ENCODE assay signal across 26 mouse cellular contexts in the genomic region with DNA sequence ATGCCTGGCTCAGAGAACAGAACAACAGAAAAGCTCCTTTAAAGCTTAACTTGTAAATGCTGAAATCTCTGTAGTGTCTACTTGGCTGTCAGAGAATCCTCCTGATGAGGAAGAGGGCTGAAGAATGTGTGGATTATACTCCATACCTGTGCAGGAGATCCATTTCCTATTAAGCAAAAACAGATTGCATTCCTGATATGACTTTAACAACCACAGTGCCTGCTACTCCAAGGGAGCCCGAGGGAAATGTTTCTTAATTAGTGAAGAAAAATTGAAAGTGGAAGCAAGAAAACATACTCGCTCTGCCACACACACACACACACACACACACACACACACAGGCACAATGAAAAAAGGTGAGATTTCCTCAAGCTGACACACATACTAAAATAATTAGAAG. TPM values are rescaled to one million over a fixed set of nuclear protein-coding genes. Genes with fewer than 3 reads are reported as not detected.
DNase-seq lines count a peak whose midpoint lies in the region; ATAC-seq lines count a peak whose summit lies in the region.
"Had no signal": no experiment of that assay in that cellular context is flagged by ENCODE, and none has a peak within 500 bp of the region (broad histone marks: within the 10 kb centered on the region; RNA-seq: fewer than 3 reads in every experiment).

No protein-coding gene starts in this region.

- no peak for DNase-seq in hindbrain, embryonic 11.5 days (ENCODE audit: low spot score)
- DNase-seq in neural tube, embryonic 10.5 days (ENCODE audit: extremely low spot score, low spot score): no peak
- no peak for DNase-seq in yolk sac, embryonic 10.5 days (ENCODE audit: low spot score)
- DNase-seq: adrenal gland, adult 8-10 months; adrenal gland, postnatal 36 days; B cell, adult 2 months; cerebellum, adult 11 months; cerebellum, adult 8-10 months; cerebellum, postnatal 14 days; embryo, embryonic 11 days; forebrain, postnatal 0 days; gastrocnemius, postnatal 14 days; heart, postnatal 36 days had no signal

- no peaks in the 10 kb centered on the region for H3K4me1 ChIP-seq in forebrain, embryonic 16.5 days (replicated peaks; ENCODE audit: control insufficient read depth, insufficient read depth, low read length)
- H3K4me1 ChIP-seq in forebrain, embryonic 15.5 days: no peaks in the 10 kb centered on the region
- 0 out of 2 replicates have a peak, but pooled peaks cover 6% of the 10 kb centered on the region for H3K4me1 ChIP-seq in hindbrain, embryonic 15.5 days (replicated peaks)
- no peaks in the 10 kb centered on the region for H3K4me1 ChIP-seq in hindbrain, embryonic 11.5 days (replicated peaks; ENCODE audit: control insufficient read depth, insufficient read depth, low read length)
- H3K4me1 ChIP-seq in neural tube, embryonic 15.5 days: peaks cover 7% of the 10 kb centered on the region
- H3K4me1 ChIP-seq: embryonic facial prominence, embryonic 15.5 days had no signal

- H3K36me3 ChIP-seq in forebrain, embryonic 16.5 days (ENCODE audit: control insufficient read depth, insufficient read depth): no peaks in the 10 kb centered on the region
- H3K36me3 ChIP-seq in forebrain, embryonic 15.5 days: no peaks in the 10 kb centered on the region
- H3K36me3 ChIP-seq in hindbrain, embryonic 15.5 days: no peaks in the 10 kb centered on the region
- no peaks in the 10 kb centered on the region for H3K36me3 ChIP-seq in hindbrain, embryonic 11.5 days (ENCODE audit: control insufficient read depth, insufficient read depth, low read length)
- H3K36me3 ChIP-seq in neural tube, embryonic 15.5 days: no peaks in the 10 kb centered on the region
- H3K36me3 ChIP-seq: embryonic facial prominence, embryonic 15.5 days; G1E; heart, embryonic 13.5 days had no signal

- H3K27ac ChIP-seq in forebrain, embryonic 16.5 days (ENCODE audit: low read length): no peak overlapping the region
- no peak overlapping the region for H3K27ac ChIP-seq in forebrain, embryonic 15.5 days (replicated peaks)
- no peak overlapping the region for H3K27ac ChIP-seq in hindbrain, embryonic 15.5 days (replicated peaks)
- H3K27ac ChIP-seq in hindbrain, embryonic 11.5 days (ENCODE audit: low read depth, low read length): no peak overlapping the region
- H3K27ac ChIP-seq in neural tube, embryonic 15.5 days (replicated peaks): no peak overlapping the region
- H3K27ac ChIP-seq: embryonic facial prominence, embryonic 15.5 days; heart, embryonic 13.5 days had no signal

- no peak overlapping the region for H3K4me3 ChIP-seq in forebrain, embryonic 16.5 days (replicated peaks; ENCODE audit: low read length)
- no peak overlapping the region for H3K4me3 ChIP-seq in forebrain, embryonic 15.5 days
- H3K4me3 ChIP-seq in hindbrain, embryonic 15.5 days: no peak overlapping the region
- H3K4me3 ChIP-seq in hindbrain, embryonic 11.5 days (ENCODE audit: low read depth, low read length): no peak overlapping the region
- H3K4me3 ChIP-seq in neural tube, embryonic 15.5 days (replicated peaks): no peak overlapping the region
- H3K4me3 ChIP-seq: embryonic facial prominence, embryonic 15.5 days; heart, embryonic 13.5 days had no signal

- H3K9ac ChIP-seq in forebrain, embryonic 16.5 days (replicated peaks; ENCODE audit: low read depth, low read length): no peak overlapping the region
- H3K9ac ChIP-seq in forebrain, embryonic 15.5 days (replicated peaks): no peak overlapping the region
- no peak overlapping the region for H3K9ac ChIP-seq in hindbrain, embryonic 15.5 days
- no peak overlapping the region for H3K9ac ChIP-seq in hindbrain, embryonic 11.5 days (ENCODE audit: low read depth, low read length)
- H3K9ac ChIP-seq in neural tube, embryonic 15.5 days (replicated peaks): no peak overlapping the region
- H3K9ac ChIP-seq: embryonic facial prominence, embryonic 15.5 days; forebrain, postnatal 0 days; heart, embryonic 13.5 days had no signal

- no peaks in the 10 kb centered on the region for H3K9me3 ChIP-seq in forebrain, embryonic 16.5 days (ENCODE audit: control insufficient read depth, low read length)
- no peaks in the 10 kb centered on the region for H3K9me3 ChIP-seq in forebrain, embryonic 15.5 days
- no peaks in the 10 kb centered on the region for H3K9me3 ChIP-seq in hindbrain, embryonic 15.5 days
- no peaks in the 10 kb centered on the region for H3K9me3 ChIP-seq in hindbrain, embryonic 11.5 days (ENCODE audit: control insufficient read depth, low read length)
- no peaks in the 10 kb centered on the region for H3K9me3 ChIP-seq in neural tube, embryonic 15.5 days (replicated peaks)
- H3K9me3 ChIP-seq: embryonic facial prominence, embryonic 15.5 days; heart, embryonic 13.5 days had no signal

- 51% methylated on average over 2 of the region's 2 CpGs for WGBS in forebrain, embryonic 16.5 days
- 63% methylated on average over 2 of the region's 2 CpGs for WGBS in forebrain, embryonic 15.5 days
- 60% methylated on average over 2 of the region's 2 CpGs for WGBS in hindbrain, embryonic 15.5 days
- 79% methylated on average over 2 of the region's 2 CpGs for WGBS in hindbrain, embryonic 11.5 days
- 66% methylated on average over 2 of the region's 2 CpGs for WGBS in neural tube, embryonic 15.5 days

- no peaks in the 10 kb centered on the region for H3K27me3 ChIP-seq in forebrain, embryonic 16.5 days (replicated peaks; ENCODE audit: control insufficient read depth, insufficient read depth, low read length)
- no peaks in the 10 kb centered on the region for H3K27me3 ChIP-seq in forebrain, embryonic 15.5 days
- no peaks in the 10 kb centered on the region for H3K27me3 ChIP-seq in hindbrain, embryonic 15.5 days
- no peaks in the 10 kb centered on the region for H3K27me3 ChIP-seq in hindbrain, embryonic 11.5 days (ENCODE audit: control insufficient read depth, insufficient read depth, low read length)
- H3K27me3 ChIP-seq in neural tube, embryonic 15.5 days (replicated peaks): no peaks in the 10 kb centered on the region
- H3K27me3 ChIP-seq: embryonic facial prominence, embryonic 15.5 days; heart, embryonic 13.5 days had no signal

- ATAC-seq in forebrain, embryonic 16.5 days: peak; percentile 28; the same call in 1 of the 2 replicates
- no peak for ATAC-seq in forebrain, embryonic 15.5 days (replicated peaks)
- ATAC-seq in hindbrain, embryonic 15.5 days (ENCODE audit: low FRiP score, low read depth): peak; percentile 68; the same call in 1 of the 2 replicates
- no peak for ATAC-seq in hindbrain, embryonic 11.5 days (ENCODE audit: low FRiP score)
- ATAC-seq in neural tube, embryonic 15.5 days (ENCODE audit: low FRiP score): peak; percentile 45; the same call in 1 of the 2 replicates
- ATAC-seq: CD4-positive, CD25-positive, alpha-beta regulatory T cell, adult 4 months; forebrain, postnatal 0 days; intestine, embryonic 16.5 days had no signal

- H3K4me2 ChIP-seq in forebrain, embryonic 16.5 days (ENCODE audit: low read length): no peak overlapping the region
- no peak overlapping the region for H3K4me2 ChIP-seq in forebrain, embryonic 15.5 days (replicated peaks)
- no peak overlapping the region for H3K4me2 ChIP-seq in hindbrain, embryonic 15.5 days
- H3K4me2 ChIP-seq in hindbrain, embryonic 11.5 days (replicated peaks; ENCODE audit: low read depth, low read length): no peak overlapping the region
- H3K4me2 ChIP-seq in neural tube, embryonic 15.5 days: no peak overlapping the region
- H3K4me2 ChIP-seq: embryonic facial prominence, embryonic 15.5 days; heart, embryonic 13.5 days had no signal

RNA-seq across cellular contexts. Expression of gene C530025M09Rik, which starts 39.5 kb away (rescaled TPM):
- polyA plus RNA-seq in forebrain, embryonic 16.5 days (2015; fragmentation: Nextera tagmentation; extraction: Ambion mirVana): 0.48 and 0.51 TPM in 2 replicates
- polyA plus RNA-seq in forebrain, embryonic 15.5 days (2015; fragmentation: Nextera tagmentation; extraction: Ambion mirVana): 0.49 and 1.3 TPM in 2 replicates
- polyA plus RNA-seq in hindbrain, embryonic 15.5 days (2015; fragmentation: Nextera tagmentation; extraction: Ambion mirVana): 2.1 and 3.1 TPM in 2 replicates
- polyA plus RNA-seq in hindbrain, embryonic 11.5 days (2014; fragmentation: Nextera tagmentation; extraction: Ambion mirVana): 0.36 and 0.53 TPM in 2 replicates
- polyA plus RNA-seq in neural tube, embryonic 15.5 days (2015; fragmentation: Nextera tagmentation; extraction: Ambion mirVana): 3.8 and 4.7 TPM in 2 replicates
- polyA plus RNA-seq: CD4-positive, CD25-positive, alpha-beta regulatory T cell, adult 4 months; embryonic facial prominence, embryonic 11.5 days; embryonic facial prominence, embryonic 15.5 days; forebrain, embryonic 11.5 days; G1E; gonadal fat pad, adult 2 months; heart, postnatal 0 days; intestine, embryonic 16.5 days had no signal

RNA-seq across cellular contexts. Expression of gene Syndig1, which starts 41.5 kb away (rescaled TPM):
- polyA plus RNA-seq in forebrain, embryonic 16.5 days (2015; fragmentation: Nextera tagmentation; extraction: Ambion mirVana): 17.9 and 21.0 TPM in 2 replicates
- 13.9 and 16.6 TPM in 2 replicates for polyA plus RNA-seq in forebrain, embryonic 15.5 days (2015; fragmentation: Nextera tagmentation; extraction: Ambion mirVana)
- polyA plus RNA-seq in hindbrain, embryonic 15.5 days (2015; fragmentation: Nextera tagmentation; extraction: Ambion mirVana): 40.6 and 44.9 TPM in 2 replicates
- 8.9 and 11.8 TPM in 2 replicates for polyA plus RNA-seq in hindbrain, embryonic 11.5 days (2014; fragmentation: Nextera tagmentation; extraction: Ambion mirVana)
- 73.2 and 77.9 TPM in 2 replicates for polyA plus RNA-seq in neural tube, embryonic 15.5 days (2015; fragmentation: Nextera tagmentation; extraction: Ambion mirVana)
- polyA plus RNA-seq: CD4-positive, CD25-positive, alpha-beta regulatory T cell, adult 4 months; G1E had no signal

Comparison
In these comparisons a context has a peak if more than half of its experiments do, and no peak if none do; other contexts are left out.
1. ATAC-seq: peak in forebrain, embryonic 16.5 days (single experiment), hindbrain, embryonic 15.5 days (single experiment) and neural tube, embryonic 15.5 days (single experiment); none in forebrain, embryonic 15.5 days (single experiment) and hindbrain, embryonic 11.5 days (single experiment).